Mouse (Mus musculus) embryonic facial prominence, embryonic 14.5 days (tissue): ENCODE data around the gene Mfsd4a. TPM values are rescaled to one million over a fixed set of nuclear protein-coding genes. Genes with fewer than 3 reads are reported as not detected.

Experiments
- ATAC-seq: fragments of 200-750 bp; cut with Nextera tagmentation; 2 replicates; pipeline ENCODE4 v1.8.0; 2017; ENCODE audit warnings: low read depth, moderate number of reproducible peaks, moderate TSS enrichment
- DNase-seq: peaks from one replicate; pipeline ENCODE4 v3.0.0-alpha.2; 2015; ENCODE audit warnings: low spot score
- H3K27ac ChIP-seq: fragments of 300-500 bp; sonication (generic); replicated peaks from 2 replicates; pipeline ENCODE4 v1.5.1; 2014; ENCODE audit warnings: low read depth, mild to moderate bottlenecking, low read length, moderate library complexity
- H3K27me3 ChIP-seq: fragments of 300-500 bp; sonication (generic); replicated peaks from 2 replicates; pipeline ENCODE4 v1.6.1; 2014; ENCODE audit warnings: low read length; ENCODE audit not compliant: control insufficient read depth, insufficient read depth
- H3K36me3 ChIP-seq: fragments of 300-500 bp; sonication (generic); 2 replicates; pipeline ENCODE4 v1.6.1; 2014; ENCODE audit warnings: low read length, mixed read lengths; ENCODE audit not compliant: control insufficient read depth, insufficient read depth
- H3K4me1 ChIP-seq: fragments of 300-500 bp; sonication (generic); 2 replicates; pipeline ENCODE4 v1.6.1; 2014; ENCODE audit warnings: antibody characterized with exemption, low read length; ENCODE audit not compliant: control insufficient read depth, insufficient read depth
- H3K4me2 ChIP-seq: fragments of 300-500 bp; sonication (generic); 2 replicates; pipeline ENCODE4 v1.6.1; 2014; ENCODE audit warnings: low read depth, mild to moderate bottlenecking, low read length, moderate library complexity, mixed read lengths
- H3K4me3 ChIP-seq: fragments of 300-500 bp; sonication (generic); 2 replicates; pipeline ENCODE4 v1.5.1; 2014; ENCODE audit warnings: low read depth, mild to moderate bottlenecking, low read length
- H3K9ac ChIP-seq: fragments of 300-500 bp; sonication (generic); 2 replicates; pipeline ENCODE4 v1.6.1; 2014; ENCODE audit warnings: low read depth, mild to moderate bottlenecking, low read length, moderate library complexity, mixed read lengths
- H3K9me3 ChIP-seq: fragments of 300-500 bp; sonication (generic); 2 replicates; pipeline ENCODE4 v1.6.1; 2016; ENCODE audit warnings: low read length; ENCODE audit not compliant: control insufficient read depth
- WGBS: fragments of 180-500 bp; shearing (Covaris S2); extraction: QIAGEN DNeasy Blood & Tissue Kit; methylation state at CpG from one replicate; pipeline ENCODE4 v1.1.7; 2014; 5-methylcytosine and 5-hydroxymethylcytosine counted together
- polyA plus RNA-seq: library from polyadenylated mRNA; unstranded; fragments of >200 nt; fragmentation: Nextera tagmentation; extraction: Ambion mirVana; gene quantifications from 2 replicates; pipeline ENCODE4 v1.2.1, GENCODE M21; 2014

Gene Mfsd4a
- polyA plus RNA-seq, 1 experiment from 2014 or later, result 13.3 TPM

DNA sequence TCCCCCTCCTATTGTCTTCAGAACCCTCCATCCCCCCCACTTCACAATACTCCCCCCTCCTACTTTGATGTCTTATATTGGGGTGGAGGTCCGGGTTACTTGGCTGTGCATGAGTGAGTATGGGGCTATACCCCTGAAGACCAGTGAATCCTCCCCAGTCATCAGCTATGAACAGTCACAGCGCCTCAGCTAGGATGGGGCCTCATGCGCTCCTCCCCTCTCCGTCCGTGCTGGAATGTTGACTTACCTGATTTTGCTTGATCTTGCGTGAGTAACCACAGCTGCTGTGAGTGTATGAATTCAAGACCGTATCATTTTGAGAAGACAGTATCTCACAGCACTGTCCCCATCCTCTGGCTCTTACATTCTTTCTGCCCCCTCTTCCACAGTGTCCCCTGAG, 48.0 kb downstream of the Mfsd4a start:
- Histone ChIP-seq H3K4me2 (no peak overlapping the region), H3K4me1 (no peaks in the 10 kb centered on the region), H3K9me3 (no peaks in the 10 kb centered on the region), H3K9ac (no peak overlapping the region), H3K36me3 (peaks cover 82% of the 10 kb centered on the region), H3K27ac (0 out of 2 replicates have a peak overlapping the region, but pooled peaks have one; percentile 10), H3K4me3 (no peak overlapping the region), H3K27me3 (no peaks in the 10 kb centered on the region)
- peak; percentile 51 for DNase-seq
- 86% methylated on average over 7 of the region's 7 CpGs for WGBS
- ATAC-seq, result peak; percentile 41; the same call in 1 of the 2 replicates

DNA sequence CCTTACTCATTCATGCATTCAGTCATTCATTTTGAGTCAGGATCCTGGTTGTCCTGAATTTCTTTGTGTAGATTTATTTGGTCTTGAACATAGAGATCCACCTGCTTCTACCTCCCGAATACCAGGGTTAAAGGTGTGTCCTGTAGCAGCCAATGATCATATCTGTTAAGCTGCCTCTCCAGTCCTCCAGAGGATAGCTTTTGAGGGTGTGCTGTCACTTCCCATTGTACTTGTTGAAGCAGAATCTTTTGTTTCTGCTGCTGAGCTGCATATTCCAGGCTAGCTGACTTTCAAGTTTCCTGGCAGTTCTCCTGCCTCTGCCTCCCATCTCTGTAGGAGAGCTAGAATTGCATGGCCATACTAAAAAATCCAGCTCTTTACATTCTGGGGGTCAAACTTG, 51.2 kb downstream of the Mfsd4a start:
- Histone ChIP-seq H3K4me2 (no peak overlapping the region), H3K9me3 (no peaks in the 10 kb centered on the region), H3K27ac (no peak overlapping the region), H3K36me3 (peaks cover 58% of the 10 kb centered on the region), H3K4me1 (no peaks in the 10 kb centered on the region), H3K4me3 (no peak overlapping the region), H3K9ac (no peak overlapping the region), H3K27me3 (no peaks in the 10 kb centered on the region)
- 85% methylated on average over 1 of the region's 1 CpGs for WGBS
- DNase-seq (no peak), ATAC-seq (no peak)

DNA sequence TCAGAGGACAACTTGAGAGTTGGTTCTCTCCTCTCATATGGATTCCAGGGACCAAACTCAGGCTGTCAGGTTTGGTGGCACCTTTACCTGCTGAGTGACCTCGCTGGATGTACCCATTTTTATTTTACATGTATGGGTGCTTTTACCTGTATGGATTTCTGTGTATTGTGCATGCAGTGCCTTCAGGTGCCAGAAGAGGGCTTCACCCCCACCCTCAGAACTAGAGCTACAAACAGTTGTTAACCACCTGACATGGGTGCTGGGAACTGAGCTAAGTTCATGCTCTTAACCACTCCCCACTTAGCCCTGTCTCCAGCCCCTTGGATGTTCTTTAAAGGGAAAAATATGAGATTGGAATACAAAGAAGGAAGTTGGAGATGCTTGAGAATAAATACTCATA, 53.1 kb downstream of the Mfsd4a start:
- no peak overlapping the region for H3K9ac ChIP-seq
- DNase-seq, result no peak
- no peaks in the 10 kb centered on the region for H3K9me3 ChIP-seq
- no peak for ATAC-seq
- H3K4me2 ChIP-seq, result no peak overlapping the region
- no peaks in the 10 kb centered on the region for H3K27me3 ChIP-seq
- no peak overlapping the region for H3K27ac ChIP-seq
- WGBS, result 92% methylated on average over 1 of the region's 1 CpGs
- no peaks in the 10 kb centered on the region for H3K4me1 ChIP-seq
- H3K36me3 ChIP-seq, result peaks cover 44% of the 10 kb centered on the region
- no peak overlapping the region for H3K4me3 ChIP-seq

DNA sequence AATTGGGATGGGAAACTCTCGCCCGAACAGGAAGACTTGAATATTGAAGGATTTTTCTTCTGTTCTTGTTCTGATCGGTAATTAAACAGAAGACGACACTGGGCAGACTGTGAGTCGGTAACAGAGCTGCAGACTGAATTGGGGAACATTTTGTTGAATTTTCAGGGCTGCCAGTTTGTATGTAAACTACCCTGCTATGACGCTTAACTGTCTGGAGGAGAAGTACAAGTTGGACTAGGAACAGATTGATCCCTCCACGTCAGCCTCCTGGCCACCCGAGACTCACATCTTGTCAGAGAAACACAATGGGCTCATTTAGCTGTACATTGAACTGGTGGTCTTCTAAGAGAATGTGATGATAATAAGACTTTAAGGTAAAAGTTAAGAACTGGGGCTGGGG, 55.0 kb downstream of the Mfsd4a start:
- WGBS, result 73% methylated on average over 8 of the region's 8 CpGs
- no peak overlapping the region for H3K9ac ChIP-seq
- DNase-seq (no peak), ATAC-seq (no peak)
- H3K4me2 ChIP-seq, result no peak overlapping the region
- no peak overlapping the region for H3K4me3 ChIP-seq
- H3K4me1 ChIP-seq, result 0 out of 2 replicates have a peak, but pooled peaks cover 3% of the 10 kb centered on the region
- H3K9me3 ChIP-seq, result no peaks in the 10 kb centered on the region
- no peaks in the 10 kb centered on the region for H3K27me3 ChIP-seq
- H3K27ac ChIP-seq, result no peak overlapping the region
- H3K36me3 ChIP-seq, result peaks cover 25% of the 10 kb centered on the region

DNA sequence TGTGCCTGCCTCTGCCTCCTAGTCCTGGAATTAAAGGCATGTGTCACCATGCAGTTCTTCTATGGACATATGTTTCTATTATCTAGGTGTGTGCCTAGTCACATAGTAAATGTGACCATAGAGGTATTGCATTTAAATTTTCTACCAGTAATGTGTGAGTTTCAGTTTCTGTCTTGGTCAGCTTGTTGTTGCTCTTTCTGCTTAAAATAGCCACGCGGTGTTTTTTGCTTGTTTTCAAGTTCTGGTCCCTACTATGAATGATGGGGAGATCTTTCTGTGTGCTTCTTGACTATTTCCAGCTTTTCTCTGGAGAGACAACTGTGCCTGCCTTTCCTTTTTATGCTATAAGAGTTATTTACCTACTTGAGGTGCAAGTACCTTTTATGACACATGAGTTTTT, 56.1 kb downstream of the Mfsd4a start:
- no peak for ATAC-seq
- 72% methylated on average over 2 of the region's 2 CpGs for WGBS
- H3K9me3 ChIP-seq, result no peaks in the 10 kb centered on the region

DNA sequence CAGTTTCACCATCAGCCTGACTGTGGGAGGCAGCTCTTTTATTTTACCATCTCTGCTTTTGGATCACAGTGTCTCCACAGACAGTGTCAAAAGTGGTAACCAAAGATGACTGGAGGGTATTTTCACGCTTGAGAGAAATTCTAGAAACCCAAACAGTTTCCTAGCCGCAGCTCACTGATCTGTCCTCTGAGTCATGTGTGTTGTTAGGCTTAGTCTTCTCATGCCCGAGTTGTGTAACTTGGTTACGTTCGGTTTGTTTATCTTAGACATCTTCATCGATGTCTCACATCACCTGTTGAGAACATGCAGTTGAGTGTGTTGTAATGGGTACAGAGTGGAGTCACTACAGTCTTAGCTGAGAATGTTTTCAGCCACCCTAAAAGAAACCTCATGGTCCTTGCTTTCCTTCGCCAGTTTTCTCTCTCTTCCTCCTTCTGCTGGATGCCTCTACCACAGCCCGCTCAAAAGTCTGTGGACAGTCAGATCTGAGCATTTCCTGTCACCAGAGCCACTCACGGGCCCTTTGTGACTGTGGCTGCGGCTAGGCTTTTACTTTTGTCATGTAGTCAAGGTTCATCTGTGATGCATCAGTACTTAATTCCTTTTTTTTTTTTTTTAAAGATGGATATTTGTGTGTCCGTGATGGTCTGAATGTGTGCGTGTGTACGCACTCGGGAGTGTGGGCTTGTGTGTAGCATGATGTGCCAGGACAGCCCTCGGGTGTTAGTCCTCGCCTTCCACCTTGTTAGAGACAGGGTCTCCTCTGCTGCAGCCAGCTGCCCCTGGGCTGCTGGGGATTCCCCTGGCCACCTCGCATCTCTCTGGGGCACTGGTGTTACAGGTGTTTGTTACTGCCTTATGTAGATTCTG, 57.0 kb downstream of the Mfsd4a start:
- DNase-seq (peak; percentile 40), ATAC-seq (no peak)
- peaks cover 8% of the 10 kb centered on the region; the same call in 1 of the 2 replicates for H3K4me1 ChIP-seq
- H3K27me3 ChIP-seq, result no peaks in the 10 kb centered on the region
- 81% methylated on average over 17 of the region's 17 CpGs for WGBS
- no peak overlapping the region for H3K4me2 ChIP-seq
- no peaks in the 10 kb centered on the region for H3K9me3 ChIP-seq
- H3K36me3 ChIP-seq, result peaks cover 18% of the 10 kb centered on the region
- no peak overlapping the region for H3K27ac ChIP-seq
- H3K9ac ChIP-seq, result no peak overlapping the region
- H3K4me3 ChIP-seq, result no peak overlapping the region

More for the DNA sequence above, 56.1 kb downstream of the Mfsd4a start:
- H3K27ac ChIP-seq, result no peak overlapping the region
- H3K4me3 ChIP-seq, result no peak overlapping the region
- H3K36me3 ChIP-seq, result peaks cover 20% of the 10 kb centered on the region
- no peak overlapping the region for H3K9ac ChIP-seq
- H3K4me2 ChIP-seq, result no peak overlapping the region
- peaks cover 5% of the 10 kb centered on the region; the same call in 1 of the 2 replicates for H3K4me1 ChIP-seq
- no peaks in the 10 kb centered on the region for H3K27me3 ChIP-seq
- no peak for DNase-seq

DNA sequence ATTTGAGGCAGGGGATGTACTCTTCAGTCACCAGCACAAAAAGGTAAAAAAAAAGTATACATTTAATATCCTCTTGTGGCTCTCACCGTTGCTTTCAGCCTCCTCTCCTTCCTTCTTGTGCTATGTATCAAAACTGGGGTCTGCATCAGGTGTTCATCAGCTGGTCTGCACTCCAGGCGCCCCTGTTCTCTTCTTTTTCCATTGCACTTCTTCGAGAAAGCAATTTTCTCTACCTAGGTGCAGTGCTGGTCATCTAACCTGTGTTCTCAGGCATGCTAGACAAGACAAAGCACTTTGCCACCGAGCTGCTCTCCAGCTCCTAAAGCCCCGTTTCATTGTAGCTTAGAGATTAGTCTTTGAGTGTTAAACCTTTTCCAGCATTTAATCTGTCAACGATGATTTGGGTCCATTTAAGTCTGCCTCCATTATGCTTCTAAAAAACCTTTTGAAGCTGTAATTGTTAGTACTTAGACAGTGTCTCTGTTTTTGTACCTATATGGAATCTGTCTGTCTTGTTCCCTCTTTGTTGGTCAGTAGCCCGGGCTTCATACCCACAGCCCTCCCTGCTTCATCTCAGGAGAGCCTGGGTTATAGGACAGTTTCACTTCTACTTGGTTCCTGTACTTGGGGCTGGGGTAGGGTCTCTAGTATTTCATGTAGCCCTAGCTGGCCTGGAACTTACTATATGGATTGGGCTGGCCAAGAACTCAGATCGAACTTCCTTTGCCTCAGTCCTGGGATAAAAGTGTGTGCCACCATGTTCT, 58.8 kb downstream of the Mfsd4a start:
- H3K36me3 ChIP-seq, result no peaks in the 10 kb centered on the region
- H3K9me3 ChIP-seq, result no peaks in the 10 kb centered on the region
- WGBS, result 34% methylated on average over 8 of the region's 8 CpGs
- peak overlapping the region; percentile 83 for H3K4me3 ChIP-seq
- peaks cover 8% of the 10 kb centered on the region; the same call in 1 of the 2 replicates for H3K4me1 ChIP-seq
- H3K27me3 ChIP-seq, result no peaks in the 10 kb centered on the region
- ATAC-seq, result no peak
- H3K9ac ChIP-seq, result peak overlapping the region; percentile 98
- peak overlapping the region; percentile 59 for H3K4me2 ChIP-seq
- DNase-seq, result no peak
- peak overlapping the region; percentile 99; the same call in 1 of the 2 replicates for H3K27ac ChIP-seq

DNA sequence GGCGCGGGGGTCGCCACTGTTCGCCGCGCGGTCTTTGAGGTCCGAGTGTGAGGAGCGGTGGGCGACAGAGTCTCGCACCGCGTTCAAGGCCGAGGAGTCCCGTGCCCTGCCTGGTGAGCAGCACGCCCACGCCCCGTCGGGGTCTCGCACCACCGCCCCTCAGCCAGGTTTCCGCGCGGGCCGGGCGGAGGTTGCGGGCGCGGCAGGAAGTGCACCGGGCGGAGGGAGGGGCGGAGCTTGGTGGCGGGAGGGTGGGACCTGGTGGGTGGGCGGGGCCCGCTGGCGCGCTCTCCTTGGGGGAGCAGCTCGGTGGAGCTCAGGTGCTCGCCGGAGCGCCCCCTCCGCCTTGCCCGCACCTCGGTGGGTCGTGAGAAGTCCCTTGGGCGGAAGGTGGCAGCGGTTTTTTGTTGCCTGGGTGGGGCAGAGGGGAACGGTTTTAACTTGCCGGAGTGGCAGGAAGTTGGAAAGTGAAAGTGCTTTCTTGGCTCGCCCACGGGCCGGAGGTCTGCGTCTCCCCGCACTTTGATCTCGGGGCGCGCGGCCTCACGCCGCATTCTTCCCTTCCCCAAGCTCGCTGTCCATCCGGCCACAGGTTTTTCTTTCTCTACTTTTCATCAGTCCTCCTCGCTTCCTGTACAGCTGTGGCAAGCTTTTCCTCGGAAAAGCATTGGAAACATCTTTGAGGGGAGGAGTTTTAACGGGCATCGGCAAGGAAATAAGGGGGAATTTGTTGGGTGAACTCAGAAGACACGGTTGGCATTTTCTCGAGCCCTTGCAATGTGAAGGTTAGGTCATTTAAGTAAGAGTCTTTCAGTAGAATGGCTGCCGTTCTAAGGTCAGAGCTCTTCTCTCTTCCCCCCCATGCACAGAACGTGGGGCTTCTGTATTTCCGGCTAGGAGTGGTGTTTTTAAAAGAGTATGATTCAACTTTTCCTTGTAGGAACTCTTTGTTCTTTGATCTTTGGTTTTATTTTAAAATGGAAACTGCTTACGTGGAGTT, 59.7 kb downstream of the Mfsd4a start:
- Histone ChIP-seq H3K9ac (peak overlapping the region; percentile 98), H3K4me3 (peak overlapping the region; percentile 83), H3K27ac (peak overlapping the region; percentile 99), H3K36me3 (no peaks in the 10 kb centered on the region), H3K27me3 (no peaks in the 10 kb centered on the region), H3K4me2 (peak overlapping the region; percentile 59), H3K9me3 (no peaks in the 10 kb centered on the region), H3K4me1 (peaks cover 8% of the 10 kb centered on the region; the same call in 1 of the 2 replicates)
- DNase-seq (peak; percentile 94), ATAC-seq (peak; percentile 91)
- under 1% methylated on average over 34 of the region's 72 CpGs for WGBS
